Mouse (Mus musculus) splenic B cell, adult 2 months (primary cell): Measurements from ENCODE around the gene Fam120a.
A peak's percentile ranks its signal among the peaks of the same experiment; 100 is the strongest.

Experiments
- DNase-seq: peaks from one replicate; pipeline ENCODE4 v3.0.0-alpha.2; 2011; ENCODE audit warnings: low read depth, low spot score
- H3K27me3 ChIP-seq: 2 replicates; pipeline ENCODE4 v1.6.1; 2012; ENCODE audit warnings: mild to moderate bottlenecking, low read length, moderate library complexity, mixed read lengths; ENCODE audit not compliant: control insufficient read depth, poor library complexity, insufficient read depth, severe bottlenecking
- H3K36me3 ChIP-seq: 2 replicates; pipeline ENCODE4 v1.6.1; 2012; ENCODE audit warnings: mild to moderate bottlenecking, low read length, moderate library complexity, mixed read lengths; ENCODE audit not compliant: control insufficient read depth, poor library complexity, insufficient read depth, severe bottlenecking

Fam120a gene

GRCm38 (mm10) chr13:48911426-48911825, 56.4 kb downstream of the Fam120a start:
- H3K27me3 ChIP-seq, result no peaks in the 10 kb centered on the region
- no peak for DNase-seq
- peaks cover 15% of the 10 kb centered on the region for H3K36me3 ChIP-seq

- DNase-seq, result no peak
- no peaks in the 10 kb centered on the region for H3K27me3 ChIP-seq
- H3K36me3 ChIP-seq, result peaks cover 12% of the 10 kb centered on the region
Measured at GRCm38 (mm10) chr13:48905458-48905857, 62.4 kb downstream of the Fam120a start.

GRCm38 (mm10) chr13:48895376-48895775, 72.4 kb downstream of the Fam120a start:
- no peak for DNase-seq
- H3K27me3 ChIP-seq, result no peaks in the 10 kb centered on the region

GRCm38 (mm10) chr13:48890260-48890960, 77.4 kb downstream of the Fam120a start:
- DNase-seq, result no peak
- peaks cover 13% of the 10 kb centered on the region for H3K36me3 ChIP-seq
- no peaks in the 10 kb centered on the region for H3K27me3 ChIP-seq

More at GRCm38 (mm10) chr13:48895376-48895775, 72.4 kb downstream of the Fam120a start:
- peaks cover 9% of the 10 kb centered on the region; the same call in 1 of the 2 replicates for H3K36me3 ChIP-seq

GRCm38 (mm10) chr13:48878534-48878933, 89.3 kb downstream of the Fam120a start:
- peak; percentile 100 for DNase-seq
- H3K27me3 ChIP-seq, result no peaks in the 10 kb centered on the region
- H3K36me3 ChIP-seq, result peaks cover 1% of the 10 kb centered on the region; the same call in 1 of the 2 replicates

- DNase-seq, result no peak
- Histone ChIP-seq H3K27me3 (no peaks in the 10 kb centered on the region), H3K36me3 (peaks cover 1% of the 10 kb centered on the region; the same call in 1 of the 2 replicates)
Measured at GRCm38 (mm10) chr13:48877805-48878204, 90.0 kb downstream of the Fam120a start.

GRCm38 (mm10) chr13:48872726-48873125, 95.1 kb downstream of the Fam120a start:
- Histone ChIP-seq H3K27me3 (no peaks in the 10 kb centered on the region), H3K36me3 (no peaks in the 10 kb centered on the region; the same call in 1 of the 2 replicates)
- no peak for DNase-seq

- no peaks in the 10 kb centered on the region for H3K27me3 ChIP-seq
- peak; percentile 79 for DNase-seq
Measured at GRCm38 (mm10) chr13:48871887-48872606, 95.8 kb downstream of the Fam120a start.

GRCm38 (mm10) chr13:48870771-48871731, 96.8 kb downstream of the Fam120a start, which contains the start of gene Phf2:
Gene Phf2 (minus strand): TSS chr13:48871119.
- H3K27me3 ChIP-seq, result no peaks in the 10 kb centered on the region
- no peak for DNase-seq
- H3K36me3 ChIP-seq, result no peaks in the 10 kb centered on the region; the same call in 1 of the 2 replicates

More at GRCm38 (mm10) chr13:48871887-48872606, 95.8 kb downstream of the Fam120a start:
- H3K36me3 ChIP-seq, result no peaks in the 10 kb centered on the region; the same call in 1 of the 2 replicates

GRCm38 (mm10) chr13:48869950-48870770, 97.7 kb downstream of the Fam120a start:
- DNase-seq, result peak; percentile 53

GRCm38 (mm10) chr13:48869600-48869949, 98.2 kb downstream of the Fam120a start:
- DNase-seq, result no peak

More at GRCm38 (mm10) chr13:48869950-48870770, 97.7 kb downstream of the Fam120a start:
- H3K36me3 ChIP-seq, result no peaks in the 10 kb centered on the region
- no peaks in the 10 kb centered on the region for H3K27me3 ChIP-seq

GRCm38 (mm10) chr13:48869088-48869487, 98.7 kb downstream of the Fam120a start:
- no peak for DNase-seq
- Histone ChIP-seq H3K36me3 (no peaks in the 10 kb centered on the region), H3K27me3 (no peaks in the 10 kb centered on the region)

More at GRCm38 (mm10) chr13:48869600-48869949, 98.2 kb downstream of the Fam120a start:
- Histone ChIP-seq H3K36me3 (no peaks in the 10 kb centered on the region), H3K27me3 (no peaks in the 10 kb centered on the region)

GRCm38 (mm10) chr13:48864673-48865356, 103.0 kb downstream of the Fam120a start:
- Histone ChIP-seq H3K36me3 (no peaks in the 10 kb centered on the region), H3K27me3 (no peaks in the 10 kb centered on the region)
- DNase-seq, result no peak
